21 mouse cellular contexts compared by ENCODE assay signal in the genomic region with DNA sequence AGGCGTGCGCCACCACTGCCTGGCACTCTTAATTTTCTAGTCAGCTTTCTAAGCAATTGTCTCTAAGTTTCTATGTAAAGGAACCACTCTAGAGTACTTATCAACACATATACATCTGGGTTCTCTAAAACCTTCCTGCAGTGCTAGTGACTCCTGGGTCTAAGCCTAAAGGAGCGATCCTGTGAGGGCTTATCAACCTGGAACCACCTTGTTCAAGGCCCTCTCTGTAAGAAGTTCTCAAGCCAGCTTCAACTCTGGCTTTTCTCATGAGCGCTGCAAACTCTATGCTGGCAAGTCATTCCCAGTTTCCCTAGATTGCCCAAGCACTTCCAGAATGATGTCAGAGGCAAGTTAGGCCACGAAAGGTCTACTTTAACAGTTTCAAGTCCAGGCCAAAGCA. TPM values are rescaled to one million over a fixed set of nuclear protein-coding genes. Genes with fewer than 3 reads are reported as not detected.
DNase-seq lines count a peak whose midpoint lies in the region; ATAC-seq and TF ChIP-seq lines count a peak whose summit lies in the region.
"Had no signal": no experiment of that assay in that cellular context is flagged by ENCODE, and none has a peak within 500 bp of the region (broad histone marks: within the 10 kb centered on the region; RNA-seq: fewer than 3 reads in every experiment).

No protein-coding gene starts in this region.

- TF ChIP-seq EP300 in stomach, postnatal 0 days (optimal IDR thresholded peaks at IDR 0.05): no peak
- TF ChIP-seq EP300 in liver, embryonic 14.5 days (IDR thresholded peaks at IDR 0.05; ENCODE audit: low read depth): peak; percentile 69

- ATAC-seq in stomach, embryonic 15.5 days (ENCODE audit: insufficient read depth, low FRiP score, low read depth): peak; percentile 53; the same call in 1 of the 2 replicates
- ATAC-seq in stomach, postnatal 0 days (ENCODE audit: low FRiP score, low TSS enrichment): no peak
- peak; percentile 43; the same call in 1 of the 2 replicates for ATAC-seq in common myeloid progenitor, adult 5-6 weeks (replicated peaks; ENCODE audit: low read depth, poor library complexity, severe bottlenecking)
- ATAC-seq in liver, embryonic 14.5 days (ENCODE audit: insufficient read depth): peak; percentile 79
- ATAC-seq: forebrain, embryonic 15.5 days; midbrain, embryonic 15.5 days had no signal

- H3K9me3 ChIP-seq in stomach, embryonic 15.5 days: no peaks in the 10 kb centered on the region
- no peaks in the 10 kb centered on the region for H3K9me3 ChIP-seq in stomach, postnatal 0 days (ENCODE audit: control insufficient read depth, low read length)
- no peaks in the 10 kb centered on the region for H3K9me3 ChIP-seq in liver, embryonic 14.5 days (ENCODE audit: control insufficient read depth, low read length)
- H3K9me3 ChIP-seq: forebrain, embryonic 15.5 days; midbrain, embryonic 15.5 days had no signal

- no peaks in the 10 kb centered on the region for H3K27me3 ChIP-seq in stomach, embryonic 15.5 days (replicated peaks)
- H3K27me3 ChIP-seq in stomach, postnatal 0 days (ENCODE audit: control insufficient read depth, insufficient read depth, low read length): no peaks in the 10 kb centered on the region
- H3K27me3 ChIP-seq in liver, embryonic 14.5 days (ENCODE audit: control insufficient read depth, insufficient read depth, low read length): no peaks in the 10 kb centered on the region
- H3K27me3 ChIP-seq: forebrain, embryonic 15.5 days; midbrain, embryonic 15.5 days had no signal

- DNase-seq in stomach, postnatal 0 days (ENCODE audit: low spot score): no peak
- DNase-seq in liver, embryonic 14.5 days (ENCODE audit: low read depth in 3 of 3, low spot score in 3 of 3): peak; percentile 71 to 77 (median 77)
- no peak for DNase-seq in cerebellum, postnatal 4 days (ENCODE audit: low spot score in 2 of 2)
- DNase-seq in lung, adult 18-20 months: no peak
- DNase-seq in layer of hippocampus, adult 9-11 months: no peak
- DNase-seq: cerebellum, postnatal 10 days; heart, postnatal 4 days; kidney, adult 2 months; kidney, postnatal 25 days; lung, postnatal 4 days; retina, postnatal 1 day; right cerebral cortex, postnatal 4 days; thymus, adult 18-20 months had no signal

- H3K4me3 ChIP-seq in stomach, embryonic 15.5 days (replicated peaks): no peak overlapping the region
- H3K4me3 ChIP-seq in stomach, postnatal 0 days (ENCODE audit: low read depth, low read length): no peak overlapping the region
- H3K4me3 ChIP-seq in liver, embryonic 14.5 days (ENCODE audit: insufficient read depth in 1 of 2, low read depth in 2 of 2, low read length in 2 of 2): no peak overlapping the region
- H3K4me3 ChIP-seq: forebrain, embryonic 15.5 days; midbrain, embryonic 15.5 days had no signal

- H3K36me3 ChIP-seq in stomach, embryonic 15.5 days: no peaks in the 10 kb centered on the region
- no peaks in the 10 kb centered on the region for H3K36me3 ChIP-seq in stomach, postnatal 0 days (ENCODE audit: control insufficient read depth, insufficient read depth, low read length)
- no peaks in the 10 kb centered on the region for H3K36me3 ChIP-seq in liver, embryonic 14.5 days (replicated peaks; ENCODE audit: control insufficient read depth, insufficient read depth, low read depth)
- H3K36me3 ChIP-seq: forebrain, embryonic 15.5 days; midbrain, embryonic 15.5 days had no signal

- no peak overlapping the region for H3K9ac ChIP-seq in stomach, embryonic 15.5 days
- no peak overlapping the region for H3K9ac ChIP-seq in stomach, postnatal 0 days (ENCODE audit: low read length)
- H3K9ac ChIP-seq in liver, embryonic 14.5 days (replicated peaks): peak overlapping the region; percentile 19; the same call in 1 of the 2 replicates
- H3K9ac ChIP-seq: forebrain, embryonic 15.5 days; midbrain, embryonic 15.5 days had no signal

- peaks cover 5% of the 10 kb centered on the region; the same call in 1 of the 2 replicates for H3K4me1 ChIP-seq in stomach, embryonic 15.5 days
- no peaks in the 10 kb centered on the region for H3K4me1 ChIP-seq in stomach, postnatal 0 days (replicated peaks; ENCODE audit: control insufficient read depth, insufficient read depth)
- H3K4me1 ChIP-seq in liver, embryonic 14.5 days (replicated peaks; ENCODE audit: control insufficient read depth in 2 of 2, insufficient read depth in 2 of 2, low read length in 1 of 2): peaks cover 42 to 51% of the 10 kb centered on the region in 2 experiments

- 88% methylated on average over 5 of the region's 5 CpGs for WGBS in stomach, embryonic 15.5 days
- WGBS in stomach, postnatal 0 days: 95% methylated on average over 5 of the region's 5 CpGs
- 46% methylated on average over 5 of the region's 5 CpGs for WGBS in liver, embryonic 14.5 days (ENCODE audit: insufficient replicate concordance)

- H3K4me2 ChIP-seq in stomach, embryonic 15.5 days: no peak overlapping the region
- no peak overlapping the region for H3K4me2 ChIP-seq in stomach, postnatal 0 days (replicated peaks; ENCODE audit: low read depth)
- H3K4me2 ChIP-seq in liver, embryonic 14.5 days (ENCODE audit: low read depth): peak overlapping the region; percentile 47
- H3K4me2 ChIP-seq: forebrain, embryonic 15.5 days; midbrain, embryonic 15.5 days had no signal

- no peak for TF ChIP-seq CTCF in stomach, postnatal 0 days (IDR thresholded peaks at IDR 0.05; ENCODE audit: low read depth)
- no peak for TF ChIP-seq CTCF in liver, embryonic 14.5 days (IDR thresholded peaks at IDR 0.05; ENCODE audit: low read depth)

- H3K27ac ChIP-seq in stomach, embryonic 15.5 days: no peak overlapping the region
- H3K27ac ChIP-seq in stomach, postnatal 0 days (replicated peaks): no peak overlapping the region
- peak overlapping the region; percentile 70 for H3K27ac ChIP-seq in liver, embryonic 14.5 days
- H3K27ac ChIP-seq: forebrain, embryonic 15.5 days; midbrain, embryonic 15.5 days had no signal

RNA-seq across cellular contexts. Expression of a gene that starts 5.9 kb away (rescaled TPM):
- 18.0 and 20.6 TPM in 2 replicates for polyA plus RNA-seq in stomach, embryonic 15.5 days (2015; fragmentation: Nextera tagmentation; extraction: Ambion mirVana)
- polyA plus RNA-seq in stomach, postnatal 0 days (2015; fragmentation: Nextera tagmentation; extraction: Ambion mirVana): 4.6 and 6.7 TPM in 2 replicates
- total RNA-seq in common myeloid progenitor, adult 5-6 weeks (2017): 9.7 and 20.6 TPM in 2 replicates
- 8.3 and 10.5 TPM in 2 replicates for polyA plus RNA-seq in liver, embryonic 14.5 days (2012; rRNA removed)
- 8.2 and 9.9 TPM in 2 replicates for polyA plus RNA-seq in liver, embryonic 14.5 days (2014; fragmentation: Nextera tagmentation; extraction: Ambion mirVana)

RNA-seq across cellular contexts. Expression of a gene that starts 28.2 kb away (rescaled TPM):
- 278 and 308 TPM in 2 replicates for polyA plus RNA-seq in stomach, embryonic 15.5 days (2015; fragmentation: Nextera tagmentation; extraction: Ambion mirVana)
- 134 and 148 TPM in 2 replicates for polyA plus RNA-seq in stomach, postnatal 0 days (2015; fragmentation: Nextera tagmentation; extraction: Ambion mirVana)
- total RNA-seq in common myeloid progenitor, adult 5-6 weeks (2017): 235 and 265 TPM in 2 replicates
- 45.0 and 52.5 TPM in 2 replicates for polyA plus RNA-seq in liver, embryonic 14.5 days (2012; rRNA removed)
- polyA plus RNA-seq in liver, embryonic 14.5 days (2014; fragmentation: Nextera tagmentation; extraction: Ambion mirVana): 98.4 and 116 TPM in 2 replicates

RNA-seq across cellular contexts. Expression of a gene that starts 31.1 kb away (rescaled TPM):
- 2.2 and 2.9 TPM in 2 replicates for polyA plus RNA-seq in stomach, embryonic 15.5 days (2015; fragmentation: Nextera tagmentation; extraction: Ambion mirVana)
- polyA plus RNA-seq in stomach, postnatal 0 days (2015; fragmentation: Nextera tagmentation; extraction: Ambion mirVana): 0.51 and 0.53 TPM in 2 replicates
- total RNA-seq in common myeloid progenitor, adult 5-6 weeks (2017): not detected in 2 replicates
- 0.03 and 0.08 TPM in 2 replicates for polyA plus RNA-seq in liver, embryonic 14.5 days (2012; rRNA removed)
- 0.04 TPM in 1 of 2 replicates, not detected in the other for polyA plus RNA-seq in liver, embryonic 14.5 days (2014; fragmentation: Nextera tagmentation; extraction: Ambion mirVana)
- total RNA-seq: gastrocnemius, adult 18-20 months; granulocyte monocyte progenitor cell, adult 5-6 weeks; liver, adult 2 months had no signal
- polyA plus RNA-seq: C2C12; liver, adult 2 months had no signal

Comparison
In these comparisons a context has a peak if more than half of its experiments do, and no peak if none do; other contexts are left out.
1. DNase-seq: peak in liver, embryonic 14.5 days (3 of 3); none in stomach, postnatal 0 days (single experiment), cerebellum, postnatal 4 days (0 of 2), lung, adult 18-20 months (0 of 2) and layer of hippocampus, adult 9-11 months (single experiment).